Mouse (Mus musculus): ENCODE results near the gene Prune1. TPM values are rescaled to one million over a fixed set of nuclear protein-coding genes. Genes with fewer than 3 reads are reported as not detected.

The Prune1 gene
- total and polyA plus RNA-seq, 3 experiments, result 8.4 to 9.1 (median 8.5) TPM

DNA sequence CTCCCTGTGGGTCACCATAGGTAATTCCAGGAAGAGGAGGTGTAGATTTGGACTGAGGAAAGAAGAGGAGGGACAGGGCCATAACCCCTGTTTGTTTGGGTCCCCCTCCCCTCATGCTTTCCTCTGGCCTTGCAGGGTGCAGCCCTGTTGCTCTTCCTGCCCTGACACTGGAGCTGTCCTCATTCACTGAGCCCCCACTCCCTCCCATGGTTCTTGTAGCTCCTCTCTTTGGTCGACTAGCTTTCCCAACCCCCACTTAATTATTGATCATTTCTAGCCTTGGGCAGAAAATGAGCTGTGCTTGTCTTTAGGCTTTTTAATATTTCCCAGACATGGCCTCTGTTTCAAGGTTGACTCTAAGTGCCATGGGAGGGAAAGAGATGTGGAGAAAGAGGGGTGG, 2.2 kb upstream of the Prune1 start:
- in situ Hi-C loops (cut with MboI; ENCODE audit: low pct_ligation_motif_present, low pct_unique_long_range_greater_than_20kb, low sequenced_read_pairs) (no loop called here), dilution Hi-C loops (cut with MboI; ENCODE audit: extremely low pct_ligation_motif_present, extremely low pct_unique_long_range_greater_than_20kb, low sequenced_read_pairs) (no loop called here)
- H3K9ac ChIP-seq (ENCODE audit: insufficient read depth, low read depth), result 0 out of 2 replicates have a peak overlapping the region, but pooled peaks have one; percentile 96
- no peak overlapping the region for H3K4me3 ChIP-seq (replicated peaks in 1 of 3; ENCODE audit: low read depth in 2 of 3, low read length in 2 of 3, poor library complexity in 1 of 3)
- no peaks in the 10 kb centered on the region for H3K27me3 ChIP-seq (replicated peaks)
- TF ChIP-seq E2F4 (IDR thresholded peaks at IDR 0.05; ENCODE audit: insufficient replicate concordance, low read depth, low read length), result no peak
- TF ChIP-seq MAX (IDR thresholded peaks at IDR 0.05; ENCODE audit: low read length), result no peak
- no peak for TF ChIP-seq CHD1 (IDR thresholded peaks at IDR 0.05; ENCODE audit: low read depth, low read length)
- TF ChIP-seq NRF1 (IDR thresholded peaks at IDR 0.05; ENCODE audit: low read depth, low read length), result no peak
- TF ChIP-seq MYC (IDR thresholded peaks at IDR 0.05; ENCODE audit: low read depth, low read length), result no peak
- no peak for TF ChIP-seq ZKSCAN1 (IDR thresholded peaks at IDR 0.05; ENCODE audit: borderline replicate concordance, low read depth, low read length)
- TF ChIP-seq IRF4 (IDR thresholded peaks at IDR 0.05; ENCODE audit: low read depth, low read length), result no peak
- no peak for TF ChIP-seq MXI1 (IDR thresholded peaks at IDR 0.05; ENCODE audit: low read depth, low read length)
- no peak for TF ChIP-seq RAD21 (IDR thresholded peaks at IDR 0.05; ENCODE audit: low read depth, low read length)
- no peaks in the 10 kb centered on the region for H3K9me3 ChIP-seq (replicated peaks; ENCODE audit: low read length)
- peak overlapping the region; percentile 80; the same call in 1 of the 2 replicates for H3K4me2 ChIP-seq (ENCODE audit: insufficient read depth, low read depth, poor library complexity, severe bottlenecking)
- DNase-seq (ENCODE audit: extremely low read depth), result no peak
- peaks cover 0 to 18% of the 10 kb centered on the region in 2 experiments; a peak in 2 of 4 replicates for H3K4me1 ChIP-seq (ENCODE audit: control insufficient read depth in 1 of 2, insufficient read depth in 2 of 2)
- H3K79me2 ChIP-seq (replicated peaks; ENCODE audit: control insufficient read depth, extremely low read depth, insufficient read depth, poor library complexity, severe bottlenecking), result 0 out of 2 replicates have a peak, but pooled peaks cover 2% of the 10 kb centered on the region
- peaks cover 4 to 12% of the 10 kb centered on the region in 2 experiments for H3K36me3 ChIP-seq (replicated peaks in 1 of 2; ENCODE audit: control insufficient read depth in 1 of 2, insufficient read depth in 1 of 2, low read length in 1 of 2)
- no peak overlapping the region for H3K27ac ChIP-seq (ENCODE audit: insufficient read depth, low read depth)

DNA sequence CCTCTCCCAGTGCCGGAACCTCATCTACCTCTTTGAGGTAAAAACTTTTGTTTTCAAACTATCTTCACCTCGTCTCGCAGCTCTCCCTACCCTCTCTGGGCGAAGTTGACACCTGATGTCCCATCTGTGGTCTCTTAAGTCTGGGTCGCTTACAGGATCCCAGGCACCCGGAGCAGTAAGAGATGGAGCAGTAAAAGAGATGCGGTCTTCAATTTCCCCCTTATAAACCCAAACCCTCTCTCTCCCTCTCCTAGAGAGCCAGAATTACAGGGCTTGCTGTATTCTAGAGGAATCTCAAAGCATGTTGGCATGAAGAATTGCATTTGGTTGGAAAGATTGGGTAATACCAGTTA, 1.7 kb upstream of the Prune1 start:
- Histone ChIP-seq H3K36me3 (replicated peaks in 1 of 2; ENCODE audit: control insufficient read depth in 1 of 2, insufficient read depth in 1 of 2, low read length in 1 of 2) (peaks cover 4 to 9% of the 10 kb centered on the region in 2 experiments), H3K9ac (ENCODE audit: insufficient read depth, low read depth) (peak overlapping the region; percentile 96), H3K79me2 (replicated peaks; ENCODE audit: control insufficient read depth, extremely low read depth, insufficient read depth, poor library complexity, severe bottlenecking) (0 out of 2 replicates have a peak, but pooled peaks cover 2% of the 10 kb centered on the region), H3K4me2 (ENCODE audit: insufficient read depth, low read depth, poor library complexity, severe bottlenecking) (peak overlapping the region; percentile 80), H3K9me3 (replicated peaks; ENCODE audit: low read length) (no peaks in the 10 kb centered on the region), H3K27me3 (replicated peaks) (no peaks in the 10 kb centered on the region), H3K4me3 (replicated peaks in 1 of 3; ENCODE audit: low read depth in 2 of 3, low read length in 2 of 3, poor library complexity in 1 of 3) (peak overlapping the region in 2 of 3 experiments; percentile 68 to 75), H3K27ac (ENCODE audit: insufficient read depth, low read depth) (no peak overlapping the region), H3K4me1 (ENCODE audit: control insufficient read depth in 1 of 2, insufficient read depth in 2 of 2) (peaks cover 0 to 18% of the 10 kb centered on the region in 2 experiments; a peak in 2 of 4 replicates)
- TF ChIP-seq NELFE (IDR thresholded peaks at IDR 0.05; ENCODE audit: low read depth, low read length) (0 out of 2 replicates have a peak, but pooled peaks have one; percentile 9), MAX (IDR thresholded peaks at IDR 0.05; ENCODE audit: low read length) (0 out of 2 replicates have a peak, but pooled peaks have one; percentile 16), EP300 (IDR thresholded peaks at IDR 0.05; ENCODE audit: low read length) (no peak)
- in situ Hi-C loops (cut with MboI; ENCODE audit: low pct_ligation_motif_present, low pct_unique_long_range_greater_than_20kb, low sequenced_read_pairs), result no loop called here
- no peak for DNase-seq (ENCODE audit: extremely low read depth)
- dilution Hi-C loops (cut with MboI; ENCODE audit: extremely low pct_ligation_motif_present, extremely low pct_unique_long_range_greater_than_20kb, low sequenced_read_pairs), result no loop called here

- Histone ChIP-seq H3K27me3 (replicated peaks) (no peaks in the 10 kb centered on the region), H3K9me3 (replicated peaks; ENCODE audit: low read length) (no peaks in the 10 kb centered on the region), H3K9ac (ENCODE audit: insufficient read depth, low read depth) (peak overlapping the region; percentile 96), H3K36me3 (replicated peaks in 1 of 2; ENCODE audit: control insufficient read depth in 1 of 2, insufficient read depth in 1 of 2, low read length in 1 of 2) (peaks cover 2 to 7% of the 10 kb centered on the region in 2 experiments), H3K4me1 (ENCODE audit: control insufficient read depth in 1 of 2, insufficient read depth in 2 of 2) (peaks cover 0 to 22% of the 10 kb centered on the region in 2 experiments; a peak in 2 of 4 replicates), H3K27ac (ENCODE audit: insufficient read depth, low read depth) (peak overlapping the region; percentile 41; the same call in 1 of the 2 replicates), H3K79me2 (replicated peaks; ENCODE audit: control insufficient read depth, extremely low read depth, insufficient read depth, poor library complexity, severe bottlenecking) (0 out of 2 replicates have a peak, but pooled peaks cover 2% of the 10 kb centered on the region), H3K4me2 (ENCODE audit: insufficient read depth, low read depth, poor library complexity, severe bottlenecking) (peak overlapping the region; percentile 80), H3K4me3 (replicated peaks in 1 of 3; ENCODE audit: low read depth in 2 of 3, low read length in 2 of 3, poor library complexity in 1 of 3) (peak overlapping the region; percentile 68 to 86 (median 75))
- TF ChIP-seq ZMIZ1 (IDR thresholded peaks at IDR 0.05; ENCODE audit: low read depth, low read length), result 0 out of 2 replicates have a peak, but pooled peaks have one; percentile 31
- TF ChIP-seq NELFE (IDR thresholded peaks at IDR 0.05; ENCODE audit: low read depth, low read length), result 0 out of 2 replicates have a peak, but pooled peaks have one; percentile 10
- peak; percentile 36; the same call in 1 of the 2 replicates for TF ChIP-seq SIN3A (IDR thresholded peaks at IDR 0.05; ENCODE audit: low read length)
- TF ChIP-seq UBTF (IDR thresholded peaks at IDR 0.05; ENCODE audit: low read depth, low read length), result no peak
- TF ChIP-seq PAX5 (IDR thresholded peaks at IDR 0.05; ENCODE audit: low read length), result no peak
- 0 out of 2 replicates have a peak, but pooled peaks have one; percentile 34 for TF ChIP-seq TBP (conservative IDR thresholded peaks at IDR 0.05; ENCODE audit: low read depth, low read length)
- peak; percentile 29; the same call in 1 of the 2 replicates for TF ChIP-seq MXI1 (IDR thresholded peaks at IDR 0.05; ENCODE audit: low read depth, low read length)
- no peak for TF ChIP-seq NRF1 (IDR thresholded peaks at IDR 0.05; ENCODE audit: low read depth, low read length)
- peak; percentile 74 for TF ChIP-seq ELF1 (IDR thresholded peaks at IDR 0.05; ENCODE audit: low read depth, low read length)
- TF ChIP-seq ETS1 (conservative IDR thresholded peaks at IDR 0.05; ENCODE audit: low read depth, low read length), result no peak; the same call in 1 of the 2 replicates
- TF ChIP-seq POLR2A (IDR thresholded peaks at IDR 0.05; ENCODE audit: low read depth, low read length), result 0 out of 2 replicates have a peak, but pooled peaks have one; percentile 27
- no peak for TF ChIP-seq JUND (conservative IDR thresholded peaks at IDR 0.05; ENCODE audit: low read depth, low read length)
- TF ChIP-seq CHD1 (IDR thresholded peaks at IDR 0.05; ENCODE audit: low read depth, low read length), result no peak
- TF ChIP-seq HCFC1 (IDR thresholded peaks at IDR 0.05; ENCODE audit: low read depth, low read length), result peak; percentile 20; the same call in 1 of the 2 replicates
- TF ChIP-seq CHD2 (IDR thresholded peaks at IDR 0.05; ENCODE audit: low read length), result 0 out of 2 replicates have a peak, but pooled peaks have one; percentile 23
- in situ Hi-C loops (cut with MboI; ENCODE audit: low pct_ligation_motif_present, low pct_unique_long_range_greater_than_20kb, low sequenced_read_pairs), result no loop called here
- dilution Hi-C loops (cut with MboI; ENCODE audit: extremely low pct_ligation_motif_present, extremely low pct_unique_long_range_greater_than_20kb, low sequenced_read_pairs), result no loop called here
- peak; percentile 28 for DNase-seq (ENCODE audit: extremely low read depth)
Measured at GRCm38 (mm10) chr3:95282865-95283588, 1.2 kb upstream of the Prune1 start.
